Mouse (Mus musculus) lung, embryonic 16.5 days (tissue): ENCODE data around the gene Lcn3. TPM values are rescaled to one million over a fixed set of nuclear protein-coding genes. Genes with fewer than 3 reads are reported as not detected.

Experiments used
- ATAC-seq: fragments of 200-750 bp; cut with Nextera tagmentation; 2 replicates; pipeline ENCODE4 v1.8.0; 2017; ENCODE audit warnings: low read depth, mild to moderate bottlenecking, moderate library complexity
- H3K27ac ChIP-seq: fragments of 300-500 bp; sonication (generic); 2 replicates; pipeline ENCODE4 v1.5.1; 2014; ENCODE audit warnings: mild to moderate bottlenecking, control low read depth, low read length
- H3K27me3 ChIP-seq: fragments of 300-500 bp; sonication (generic); 2 replicates; pipeline ENCODE4 v1.6.1; 2014; ENCODE audit warnings: low read depth, low read length, mixed read lengths; ENCODE audit not compliant: control insufficient read depth, insufficient read depth
- H3K36me3 ChIP-seq: fragments of 300-500 bp; sonication (generic); 2 replicates; pipeline ENCODE4 v1.6.1; 2014; ENCODE audit warnings: low read length; ENCODE audit not compliant: control insufficient read depth, insufficient read depth
- H3K4me1 ChIP-seq: fragments of 300-500 bp; sonication (generic); replicated peaks from 2 replicates; pipeline ENCODE4 v1.6.1; 2014; ENCODE audit warnings: low read length, mixed read lengths; ENCODE audit not compliant: control insufficient read depth, insufficient read depth
- H3K4me2 ChIP-seq: fragments of 300-500 bp; sonication (generic); 2 replicates; pipeline ENCODE4 v1.6.1; 2014; ENCODE audit warnings: low read depth, low read length, control low read depth
- H3K4me3 ChIP-seq: fragments of 300-500 bp; sonication (generic); 2 replicates; pipeline ENCODE4 v1.5.1; 2014; ENCODE audit warnings: mild to moderate bottlenecking, low read length, control low read depth
- H3K9ac ChIP-seq: fragments of 300-500 bp; sonication (generic); 2 replicates; pipeline ENCODE4 v1.6.1; 2014; ENCODE audit warnings: low read length, control low read depth
- H3K9me3 ChIP-seq: fragments of 300-500 bp; sonication (generic); 2 replicates; pipeline ENCODE4 v1.6.1; 2016; ENCODE audit warnings: low read length; ENCODE audit not compliant: control insufficient read depth
- WGBS: fragments of 180-500 bp; shearing (Covaris S2); extraction: QIAGEN DNeasy Blood & Tissue Kit; methylation state at CpG from one replicate; pipeline ENCODE4 v1.1.7; 2014; 5-methylcytosine and 5-hydroxymethylcytosine counted together
- polyA plus RNA-seq: library from polyadenylated mRNA; unstranded; fragments of >200 nt; fragmentation: Nextera tagmentation; extraction: Ambion mirVana; gene quantifications from 2 replicates; pipeline ENCODE4 v1.2.1, GENCODE M21; 2015

Lcn3 gene
- polyA plus RNA-seq, 1 experiment from 2014 or later: not detected

DNA sequence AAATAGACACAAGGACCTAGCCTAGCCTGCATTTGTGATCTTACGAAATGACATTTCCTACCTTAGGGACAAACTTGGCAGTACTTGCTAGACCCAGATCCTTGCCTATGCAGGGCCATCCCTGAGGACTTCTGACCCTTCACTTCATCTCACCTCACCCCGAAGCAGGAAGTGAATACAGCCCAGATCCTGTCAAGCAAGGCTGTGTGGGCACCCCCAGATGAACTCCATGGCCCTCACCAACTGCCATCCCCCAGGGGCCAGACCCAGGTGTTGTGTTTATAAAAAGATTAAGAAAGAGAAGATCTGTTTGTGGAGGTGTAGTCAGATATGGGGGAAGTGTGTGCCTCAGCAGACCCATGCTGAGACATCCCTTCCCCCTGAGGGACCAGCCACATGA is 9.3 kb downstream of the Lcn3 start:
- Histone ChIP-seq H3K27me3 (no peaks in the 10 kb centered on the region), H3K4me3 (no peak overlapping the region), H3K27ac (no peak overlapping the region), H3K9me3 (no peaks in the 10 kb centered on the region), H3K9ac (no peak overlapping the region), H3K4me1 (no peaks in the 10 kb centered on the region), H3K4me2 (no peak overlapping the region), H3K36me3 (no peaks in the 10 kb centered on the region)
- no peak for ATAC-seq
- WGBS: 70% methylated on average over 2 of the region's 2 CpGs

DNA sequence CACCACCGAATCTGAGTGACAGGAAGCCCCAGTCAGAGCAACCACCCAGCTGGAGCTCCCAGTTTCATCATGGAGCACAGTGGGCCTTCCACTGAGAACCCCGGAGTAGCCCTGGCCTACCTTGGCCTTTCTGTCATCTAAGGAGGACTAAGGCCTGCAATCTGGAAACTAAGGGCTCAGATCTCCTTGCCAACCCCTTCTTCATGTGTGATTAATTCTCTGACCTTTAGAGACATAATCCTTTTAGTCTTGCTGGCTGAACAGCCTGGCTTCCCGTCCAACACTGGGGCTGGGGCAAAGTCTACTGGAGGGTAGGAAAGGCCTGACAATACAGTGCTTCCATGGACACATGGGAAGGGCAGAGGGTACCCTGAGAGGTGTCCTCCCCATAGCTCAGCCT is 10.6 kb downstream of the Lcn3 start:
- no peak overlapping the region for H3K27ac ChIP-seq
- H3K4me2 ChIP-seq: no peak overlapping the region
- ATAC-seq: no peak
- H3K36me3 ChIP-seq: no peaks in the 10 kb centered on the region
- H3K4me1 ChIP-seq: no peaks in the 10 kb centered on the region
- no peaks in the 10 kb centered on the region for H3K27me3 ChIP-seq
- no peak overlapping the region for H3K9ac ChIP-seq
- WGBS: 62% methylated on average over 3 of the region's 3 CpGs
- no peaks in the 10 kb centered on the region for H3K9me3 ChIP-seq
- no peak overlapping the region for H3K4me3 ChIP-seq

- Histone ChIP-seq H3K27me3 (no peaks in the 10 kb centered on the region), H3K9me3 (no peaks in the 10 kb centered on the region), H3K4me1 (no peaks in the 10 kb centered on the region), H3K9ac (no peak within 1 kb of the TSS), H3K36me3 (no peaks in the 10 kb centered on the region), H3K27ac (no peak within 1 kb of the TSS), H3K4me3 (no peak within 1 kb of the TSS), H3K4me2 (no peak within 1 kb of the TSS)
- WGBS: 90% methylated on average over 1 of the region's 1 CpGs
- no peak for ATAC-seq
Observed at GRCm38 (mm10) chr2:25776717-25777116, 11.3 kb downstream of the Lcn3 start, which contains the start of gene Lcn11. TSS of gene Lcn11 (plus strand) at chr2:25777017.

- Histone ChIP-seq H3K27ac (no peak overlapping the region), H3K4me3 (no peak overlapping the region), H3K9ac (no peak overlapping the region), H3K4me1 (no peaks in the 10 kb centered on the region), H3K27me3 (no peaks in the 10 kb centered on the region), H3K9me3 (no peaks in the 10 kb centered on the region), H3K36me3 (no peaks in the 10 kb centered on the region), H3K4me2 (no peak overlapping the region)
- WGBS: 86% methylated on average over 9 of the region's 9 CpGs
- ATAC-seq: no peak
Observed at GRCm38 (mm10) chr2:25779076-25779475, 13.7 kb downstream of the Lcn3 start.

- H3K4me2 ChIP-seq: no peak overlapping the region
- WGBS: 22% methylated on average over 4 of the region's 4 CpGs
Observed at GRCm38 (mm10) chr2:25780921-25781320, 15.6 kb downstream of the Lcn3 start.

GRCm38 (mm10) chr2:25781957-25782356 is 16.6 kb downstream of the Lcn3 start, which contains the start of gene Gm13539:
TSS of gene Gm13539 (plus strand) at chr2:25782257.
- no peak for ATAC-seq
- WGBS: 72% methylated on average over 3 of the region's 3 CpGs
- no peak within 1 kb of the TSS for H3K9ac ChIP-seq
- H3K9me3 ChIP-seq: no peaks in the 10 kb centered on the region
- no peak within 1 kb of the TSS for H3K4me3 ChIP-seq
- H3K27me3 ChIP-seq: no peaks in the 10 kb centered on the region
- H3K36me3 ChIP-seq: no peaks in the 10 kb centered on the region
- no peak within 1 kb of the TSS for H3K27ac ChIP-seq
- H3K4me1 ChIP-seq: no peaks in the 10 kb centered on the region
- H3K4me2 ChIP-seq: no peak within 1 kb of the TSS

More at GRCm38 (mm10) chr2:25780921-25781320, 15.6 kb downstream of the Lcn3 start:
- H3K9ac ChIP-seq: no peak overlapping the region
- no peak overlapping the region for H3K27ac ChIP-seq
- no peak for ATAC-seq
- no peaks in the 10 kb centered on the region for H3K4me1 ChIP-seq
- no peaks in the 10 kb centered on the region for H3K27me3 ChIP-seq
- no peak overlapping the region for H3K4me3 ChIP-seq
- H3K36me3 ChIP-seq: no peaks in the 10 kb centered on the region
- H3K9me3 ChIP-seq: no peaks in the 10 kb centered on the region

DNA sequence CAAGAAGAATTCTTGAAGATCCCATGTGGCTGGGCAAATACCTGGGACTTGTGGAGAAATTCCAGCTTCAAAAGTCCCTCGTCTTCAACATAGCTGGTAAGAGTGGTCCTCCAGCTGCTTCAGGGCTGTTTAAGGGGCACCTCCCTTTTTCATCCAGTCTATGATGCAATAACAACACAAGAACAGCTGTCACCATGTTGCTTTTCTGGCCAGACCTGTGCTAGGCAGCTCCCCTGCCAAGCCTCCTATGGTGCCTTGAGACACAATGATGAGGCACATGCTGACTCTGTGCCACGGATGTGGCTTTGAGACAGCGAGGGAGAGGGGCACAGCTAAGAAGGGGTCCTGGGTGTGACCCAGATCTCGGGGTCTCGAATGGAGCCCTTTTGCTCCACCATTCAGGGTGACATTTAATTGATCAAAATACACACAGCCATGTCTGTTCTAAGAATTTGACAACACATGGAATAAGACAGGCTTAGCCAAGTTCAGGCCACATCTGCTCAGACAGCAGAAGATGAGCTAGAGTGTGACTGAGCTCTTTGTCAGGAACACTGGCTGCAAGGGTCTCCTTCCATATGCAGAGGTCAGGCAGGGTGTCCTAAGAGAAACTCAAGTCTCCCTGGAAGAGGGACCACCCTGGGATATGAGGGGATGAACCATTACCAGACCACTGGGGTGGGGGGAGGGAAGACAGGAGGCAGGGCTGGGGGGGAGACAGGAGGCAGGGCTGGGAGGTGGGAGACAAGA is 20.4 kb downstream of the Lcn3 start:
- no peaks in the 10 kb centered on the region for H3K4me1 ChIP-seq
- WGBS: 40% methylated on average over 5 of the region's 5 CpGs

GRCm38 (mm10) chr2:25789092-25789491 is 23.7 kb downstream of the Lcn3 start:
- no peak overlapping the region for H3K4me2 ChIP-seq
- H3K4me3 ChIP-seq: no peak overlapping the region
- no peaks in the 10 kb centered on the region for H3K27me3 ChIP-seq
- no peaks in the 10 kb centered on the region for H3K9me3 ChIP-seq
- no peak for ATAC-seq
- no peaks in the 10 kb centered on the region for H3K36me3 ChIP-seq
- no peak overlapping the region for H3K27ac ChIP-seq
- WGBS: 77% methylated on average over 3 of the region's 3 CpGs
- no peak overlapping the region for H3K9ac ChIP-seq
- H3K4me1 ChIP-seq: no peaks in the 10 kb centered on the region

More for the DNA sequence above, 20.4 kb downstream of the Lcn3 start:
- Histone ChIP-seq H3K27me3 (no peaks in the 10 kb centered on the region), H3K4me3 (no peak overlapping the region), H3K9ac (no peak overlapping the region), H3K9me3 (no peaks in the 10 kb centered on the region), H3K27ac (no peak overlapping the region), H3K4me2 (no peak overlapping the region), H3K36me3 (no peaks in the 10 kb centered on the region)
- peak; percentile 66 for ATAC-seq

DNA sequence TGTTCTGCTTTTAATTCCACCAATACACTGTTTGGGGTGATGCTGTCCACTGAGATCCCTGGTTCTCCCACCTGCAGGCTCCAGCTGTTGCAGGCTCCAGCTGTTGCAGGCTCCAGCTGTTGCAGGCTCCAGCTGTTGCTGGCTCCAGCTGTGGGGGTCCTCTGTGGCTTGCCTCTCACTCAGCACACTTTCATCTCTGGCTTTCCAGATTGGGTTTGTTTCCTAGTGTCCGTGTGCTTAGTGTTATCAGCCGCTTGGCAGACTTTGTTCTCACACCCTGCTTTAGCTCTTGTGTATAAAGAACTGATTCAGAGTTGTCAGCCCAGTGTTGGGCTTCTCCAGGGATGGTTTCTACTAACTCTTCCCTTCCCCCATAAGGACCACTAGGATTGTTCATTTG is 32.3 kb downstream of the Lcn3 start:
- Histone ChIP-seq H3K4me1 (no peaks in the 10 kb centered on the region), H3K4me3 (no peak overlapping the region), H3K27ac (no peak overlapping the region), H3K9ac (no peak overlapping the region), H3K27me3 (no peaks in the 10 kb centered on the region), H3K4me2 (no peak overlapping the region), H3K36me3 (no peaks in the 10 kb centered on the region), H3K9me3 (no peaks in the 10 kb centered on the region)
- no peak for ATAC-seq
- 19% methylated on average over 2 of the region's 2 CpGs for WGBS
